Mouse (Mus musculus) hindbrain, postnatal 0 days (tissue): ENCODE results near the gene Eef1akmt2. TPM values are rescaled to one million over a fixed set of nuclear protein-coding genes. Genes with fewer than 3 reads are reported as not detected.
A peak's percentile ranks its signal among the peaks of the same experiment; 100 is the strongest.

Experiments
- ATAC-seq: fragments of 200-750 bp; cut with Nextera tagmentation; 2 replicates; pipeline ENCODE4 v1.8.0; 2017; ENCODE audit warnings: mild to moderate bottlenecking, moderate TSS enrichment, moderate library complexity
- DNase-seq: peaks from one replicate; pipeline ENCODE4 v3.0.0-alpha.2; 2015; ENCODE audit warnings: low spot score
- H3K27ac ChIP-seq: fragments of 300-500 bp; sonication (generic); 2 replicates; pipeline ENCODE4 v1.5.1; 2014; ENCODE audit warnings: mild to moderate bottlenecking
- H3K27me3 ChIP-seq: fragments of 300-500 bp; sonication (generic); 2 replicates; pipeline ENCODE4 v1.6.1; 2014; ENCODE audit warnings: low read length, mixed read lengths; ENCODE audit not compliant: insufficient read depth
- H3K36me3 ChIP-seq: fragments of 300-500 bp; sonication (generic); 2 replicates; pipeline ENCODE4 v1.6.1; 2014; ENCODE audit warnings: low read length, mixed read lengths; ENCODE audit not compliant: insufficient read depth
- H3K4me1 ChIP-seq: fragments of 300-500 bp; sonication (generic); 2 replicates; pipeline ENCODE4 v1.6.1; 2014; ENCODE audit warnings: antibody characterized with exemption, low read length, mixed read lengths; ENCODE audit not compliant: insufficient read depth
- H3K4me2 ChIP-seq: fragments of 300-500 bp; sonication (generic); 2 replicates; pipeline ENCODE4 v1.6.1; 2014; ENCODE audit warnings: low read depth, mild to moderate bottlenecking, low read length, moderate library complexity, mixed read lengths
- H3K4me3 ChIP-seq: fragments of 300-500 bp; sonication (generic); 2 replicates; pipeline ENCODE4 v1.5.1; 2014; ENCODE audit warnings: low read length
- H3K9ac ChIP-seq: fragments of 300-500 bp; sonication (generic); replicated peaks from 2 replicates; pipeline ENCODE4 v1.6.1; 2014; ENCODE audit warnings: mild to moderate bottlenecking, low read length, moderate library complexity, mixed read lengths
- H3K9me3 ChIP-seq: fragments of 300-500 bp; sonication (generic); 2 replicates; pipeline ENCODE4 v1.6.1; 2016; ENCODE audit warnings: low read length, mixed read lengths
- CTCF ChIP-seq: IDR thresholded peaks from 2 replicates; pipeline ENCODE4 v1.5.1; 2016; ENCODE audit warnings: antibody characterized with exemption, control low read depth, low read depth
- WGBS: fragments of 180-500 bp; shearing (Covaris S2); extraction: QIAGEN DNeasy Blood & Tissue Kit; methylation state at CpG from one replicate; pipeline ENCODE4 v1.1.7; 2014; 5-methylcytosine and 5-hydroxymethylcytosine counted together
- polyA plus RNA-seq: library from polyadenylated mRNA; unstranded; fragments of >200 nt; fragmentation: Nextera tagmentation; extraction: Ambion mirVana; gene quantifications from 2 replicates; pipeline ENCODE4 v1.2.1, GENCODE M21; 2015
- total RNA-seq: library from RNA; depleted of rRNA; stranded (reverse); fragments of >200 nt; gene quantifications from 2 replicates; pipeline ENCODE4 v1.2.3, GENCODE M21; 2014

Gene Eef1akmt2
- total and polyA plus RNA-seq, 2 experiments from 2014 or later, result 34.0 to 76.7 TPM

GRCm38 (mm10) chr7:132866316-132866715 lies 13.8 kb upstream of the Eef1akmt2 start:
- no peaks in the 10 kb centered on the region for H3K27me3 ChIP-seq
- no peak overlapping the region for H3K9ac ChIP-seq
- DNase-seq (no peak), ATAC-seq (no peak)
- no peak overlapping the region for H3K4me2 ChIP-seq
- no peak for TF ChIP-seq CTCF
- H3K4me1 ChIP-seq, result no peaks in the 10 kb centered on the region
- no peak overlapping the region for H3K27ac ChIP-seq
- peaks cover 32% of the 10 kb centered on the region; the same call in 1 of the 2 replicates for H3K36me3 ChIP-seq
- H3K9me3 ChIP-seq, result no peaks in the 10 kb centered on the region
- no peak overlapping the region for H3K4me3 ChIP-seq
- WGBS, result 91% methylated on average over 9 of the region's 9 CpGs

GRCm38 (mm10) chr7:132859042-132859958 lies 6.8 kb upstream of the Eef1akmt2 start, which contains the start of gene Abraxas2:
Abraxas2 (plus strand) TSS chr7:132859225.
- no peak for TF ChIP-seq CTCF
- H3K4me3 ChIP-seq, result peak within 1 kb of the TSS; percentile 95
- H3K4me1 ChIP-seq, result peaks cover 13% of the 10 kb centered on the region; the same call in 1 of the 2 replicates
- no peaks in the 10 kb centered on the region for H3K9me3 ChIP-seq
- no peaks in the 10 kb centered on the region for H3K36me3 ChIP-seq
- peak within 1 kb of the TSS; percentile 84 for H3K9ac ChIP-seq
- H3K4me2 ChIP-seq, result peak within 1 kb of the TSS; percentile 92
- peak within 1 kb of the TSS; percentile 78 for H3K27ac ChIP-seq
- no peaks in the 10 kb centered on the region for H3K27me3 ChIP-seq
- ATAC-seq (peak; percentile 96), DNase-seq (peak; percentile 94)
- WGBS, result under 1% methylated on average over 53 of the region's 53 CpGs

- TF ChIP-seq CTCF, result peak; percentile 29; the same call in 1 of the 2 replicates
- Histone ChIP-seq H3K27me3 (no peaks in the 10 kb centered on the region), H3K9ac (no peak overlapping the region), H3K9me3 (no peaks in the 10 kb centered on the region), H3K4me3 (no peak overlapping the region), H3K36me3 (no peaks in the 10 kb centered on the region), H3K27ac (no peak overlapping the region), H3K4me2 (no peak overlapping the region), H3K4me1 (peaks cover 13% of the 10 kb centered on the region; the same call in 1 of the 2 replicates)
- no peak for ATAC-seq
- no peak for DNase-seq
- 68% methylated on average over 5 of the region's 5 CpGs for WGBS
Observed at GRCm38 (mm10) chr7:132858043-132858608, 5.7 kb upstream of the Eef1akmt2 start.

GRCm38 (mm10) chr7:132856083-132856482 lies 3.6 kb upstream of the Eef1akmt2 start:
- Histone ChIP-seq H3K9me3 (no peaks in the 10 kb centered on the region), H3K4me2 (no peak overlapping the region), H3K36me3 (no peaks in the 10 kb centered on the region), H3K27ac (no peak overlapping the region), H3K27me3 (no peaks in the 10 kb centered on the region), H3K4me1 (peaks cover 13% of the 10 kb centered on the region; the same call in 1 of the 2 replicates), H3K9ac (no peak overlapping the region), H3K4me3 (no peak overlapping the region)
- 77% methylated on average over 1 of the region's 1 CpGs for WGBS
- ATAC-seq, result no peak
- no peak for DNase-seq
- TF ChIP-seq CTCF, result no peak

GRCm38 (mm10) chr7:132853946-132854345 lies 1.5 kb upstream of the Eef1akmt2 start:
- Histone ChIP-seq H3K27ac (peak overlapping the region; percentile 96), H3K4me1 (peaks cover 4% of the 10 kb centered on the region; the same call in 1 of the 2 replicates), H3K9me3 (no peaks in the 10 kb centered on the region), H3K9ac (no peak overlapping the region), H3K36me3 (peaks cover 1% of the 10 kb centered on the region), H3K4me2 (no peak overlapping the region), H3K27me3 (no peaks in the 10 kb centered on the region), H3K4me3 (no peak overlapping the region)
- ATAC-seq, result peak; percentile 84
- peak; percentile 75 for DNase-seq
- TF ChIP-seq CTCF, result no peak
- WGBS, result 48% methylated on average over 4 of the region's 4 CpGs

GRCm38 (mm10) chr7:132853361-132853760 lies 888 bp upstream of the Eef1akmt2 start:
- Histone ChIP-seq H3K9ac (no peak overlapping the region), H3K4me2 (no peak overlapping the region), H3K4me1 (no peaks in the 10 kb centered on the region; the same call in 1 of the 2 replicates), H3K9me3 (no peaks in the 10 kb centered on the region), H3K27me3 (no peaks in the 10 kb centered on the region), H3K4me3 (no peak overlapping the region), H3K36me3 (peaks cover 7% of the 10 kb centered on the region), H3K27ac (peak overlapping the region; percentile 96)
- ATAC-seq (no peak), DNase-seq (peak; percentile 46)
- no peak for TF ChIP-seq CTCF
- WGBS, result 62% methylated on average over 6 of the region's 6 CpGs
